Mouse (Mus musculus) layer of hippocampus, adult 2 months (tissue): Measurements from ENCODE around the gene Asic3. TPM values are rescaled to one million over a fixed set of nuclear protein-coding genes. Genes with fewer than 3 reads are reported as not detected.

Experiments used
- DNase-seq, 2 experiments: peaks; one replicate each; pipeline ENCODE4 v3.0.0; 2022; ENCODE audit warnings: low spot score in 2 of 2
- H3K27ac ChIP-seq: fragments of 200-600 bp; 2 replicates; pipeline ENCODE4 v1.8.1; 2022
- H3K4me3 ChIP-seq: fragments of 200-600 bp; 2 replicates; pipeline ENCODE4 v1.8.1; 2022; ENCODE audit warnings: mild to moderate bottlenecking
- CTCF ChIP-seq: fragments of 200-600 bp; conservative IDR thresholded peaks from 2 replicates; pipeline ENCODE4 v1.8.1; 2022; ENCODE audit warnings: antibody characterized with exemption, mild to moderate bottlenecking, moderate library complexity
- total RNA-seq, 2 experiments: library from RNA; stranded (reverse); gene quantifications; 2 replicates each; pipeline ENCODE4 v1.2.3; 2021

Asic3 gene
- total RNA-seq, 2 experiments from 2014 or later: 0.20 to 0.39 TPM

DNA sequence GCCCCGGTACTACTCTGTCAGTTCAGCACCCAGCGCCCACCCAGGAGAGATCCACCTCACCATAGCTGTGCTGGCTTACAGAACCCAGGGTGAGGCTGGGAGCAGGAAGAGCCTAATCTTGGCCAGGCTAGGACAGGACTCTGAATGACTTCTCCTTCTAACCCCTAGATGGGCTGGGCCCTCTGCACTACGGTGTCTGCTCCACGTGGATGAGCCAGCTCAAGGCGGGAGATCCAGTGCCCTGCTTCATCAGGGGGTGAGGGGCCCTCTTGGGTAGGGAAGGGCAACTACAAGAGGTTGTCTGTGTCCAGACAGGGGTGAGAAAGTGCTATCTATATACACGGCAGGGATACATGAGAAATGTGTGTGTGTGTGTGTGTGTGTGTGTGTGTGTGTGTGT lies 31.7 kb upstream of the Asic3 start:
- Histone ChIP-seq H3K27ac (no peak overlapping the region), H3K4me3 (no peak overlapping the region)
- TF ChIP-seq CTCF: no peak
- DNase-seq: no peak

- H3K27ac ChIP-seq: no peak overlapping the region
- TF ChIP-seq CTCF: no peak
- DNase-seq: no peak
- no peak overlapping the region for H3K4me3 ChIP-seq
Observed at GRCm38 (mm10) chr5:24381988-24382387, 31.2 kb upstream of the Asic3 start.

DNA sequence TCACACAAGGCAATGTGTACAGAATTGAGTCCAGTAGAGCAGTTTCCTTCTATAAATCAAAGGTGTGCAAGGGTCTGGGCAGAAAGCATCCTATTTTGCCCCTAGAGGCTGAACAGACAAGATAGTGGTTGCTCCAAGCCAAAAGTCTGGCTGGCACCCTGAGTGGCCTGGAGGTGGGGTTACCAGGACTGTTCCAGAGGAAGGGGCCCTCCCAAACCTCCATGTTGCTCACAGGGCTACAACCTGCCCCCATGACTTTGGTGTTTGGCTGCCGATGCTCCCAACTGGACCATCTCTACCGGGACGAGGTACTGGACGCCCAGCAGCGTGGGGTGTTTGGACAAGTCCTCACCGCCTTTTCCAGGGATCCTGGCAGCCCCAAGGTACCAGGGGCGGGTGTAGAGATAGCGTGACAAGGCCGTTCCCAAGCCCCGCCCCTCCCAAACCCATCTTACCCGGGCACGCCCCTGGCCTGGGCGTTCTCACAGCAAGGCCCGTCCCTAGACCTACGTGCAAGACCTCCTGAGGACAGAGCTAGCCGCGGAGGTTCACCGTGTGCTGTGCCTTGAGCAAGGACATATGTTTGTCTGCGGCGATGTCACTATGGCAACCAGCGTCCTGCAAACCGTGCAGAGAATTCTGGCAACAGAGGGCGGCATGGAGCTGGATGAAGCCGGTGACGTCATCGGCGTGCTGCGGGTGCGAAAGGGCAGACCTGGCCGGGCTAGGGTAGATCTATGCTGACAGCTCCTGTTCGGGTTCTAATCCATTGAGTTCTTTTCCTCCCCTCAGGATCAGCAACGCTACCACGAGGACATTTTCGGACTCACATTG lies 29.9 kb upstream of the Asic3 start:
- TF ChIP-seq CTCF: peak; percentile 75
- Histone ChIP-seq H3K4me3 (peak overlapping the region; percentile 75), H3K27ac (peak overlapping the region; percentile 84)

DNA sequence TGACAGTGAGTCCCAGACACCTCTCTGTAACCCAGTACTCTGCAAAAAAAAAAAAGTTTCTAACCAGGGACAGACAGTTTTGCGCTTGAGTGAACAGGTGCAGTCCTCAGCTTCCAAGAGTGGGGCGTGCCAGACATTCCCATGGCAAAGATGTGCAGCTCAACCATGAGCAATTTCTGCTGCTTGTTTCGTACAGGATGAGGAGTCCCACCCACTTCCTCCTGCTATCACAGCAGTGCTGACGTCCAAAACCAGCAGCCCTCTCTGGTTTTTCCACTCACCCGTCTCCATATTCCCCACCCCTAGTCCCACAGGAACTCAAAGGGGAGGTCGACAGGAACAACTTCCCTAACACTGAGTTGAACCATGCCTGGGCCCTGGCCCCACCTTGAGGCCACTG lies 28.8 kb upstream of the Asic3 start:
- H3K27ac ChIP-seq: peak overlapping the region; percentile 84; the same call in 1 of the 2 replicates
- no peak for TF ChIP-seq CTCF
- H3K4me3 ChIP-seq: peak overlapping the region; percentile 75
- peak in 1 of 2 experiments; percentile 63 for DNase-seq

More for the DNA sequence above, 29.9 kb upstream of the Asic3 start:
- DNase-seq: peak; percentile 88 to 90

- H3K27ac ChIP-seq: peak overlapping the region; percentile 84; the same call in 1 of the 2 replicates
- TF ChIP-seq CTCF: no peak
- DNase-seq: no peak
- H3K4me3 ChIP-seq: no peak overlapping the region
Observed at GRCm38 (mm10) chr5:24385374-24385773, 27.8 kb upstream of the Asic3 start.

DNA sequence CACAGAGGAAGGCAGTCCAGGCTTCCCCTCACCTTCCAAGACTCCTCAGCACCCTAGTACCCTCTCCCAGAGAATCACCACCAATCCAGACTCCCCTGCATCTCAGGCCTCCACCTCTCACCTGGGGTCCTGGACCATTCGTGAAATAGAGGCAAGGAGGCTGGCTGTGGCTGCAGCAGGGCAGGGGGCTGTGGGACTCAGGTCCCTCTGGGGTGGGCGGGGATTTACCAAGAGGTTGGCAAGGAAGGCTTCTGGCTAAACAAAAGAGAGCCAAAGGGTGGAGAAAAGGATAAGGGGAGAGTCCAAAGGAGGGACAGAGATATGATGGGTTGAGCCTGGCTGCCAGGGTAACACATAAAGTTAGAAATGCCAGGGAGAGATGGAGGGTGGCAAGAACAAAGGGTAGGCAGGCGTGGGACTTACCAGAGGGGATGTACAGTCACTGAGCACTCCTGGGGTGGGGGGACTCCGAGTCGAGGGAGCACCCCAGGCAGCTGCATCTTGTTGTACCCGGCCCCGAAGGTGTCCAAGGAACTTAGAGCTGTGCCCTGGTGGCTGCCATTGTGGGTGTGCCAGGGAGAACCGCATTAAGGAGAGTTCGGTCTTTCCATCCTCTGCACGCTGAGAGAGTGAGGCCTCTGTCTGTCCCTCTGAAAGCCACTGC lies 27.2 kb upstream of the Asic3 start:
- Histone ChIP-seq H3K4me3 (no peak overlapping the region), H3K27ac (no peak overlapping the region)
- DNase-seq: no peak
- no peak for TF ChIP-seq CTCF

DNA sequence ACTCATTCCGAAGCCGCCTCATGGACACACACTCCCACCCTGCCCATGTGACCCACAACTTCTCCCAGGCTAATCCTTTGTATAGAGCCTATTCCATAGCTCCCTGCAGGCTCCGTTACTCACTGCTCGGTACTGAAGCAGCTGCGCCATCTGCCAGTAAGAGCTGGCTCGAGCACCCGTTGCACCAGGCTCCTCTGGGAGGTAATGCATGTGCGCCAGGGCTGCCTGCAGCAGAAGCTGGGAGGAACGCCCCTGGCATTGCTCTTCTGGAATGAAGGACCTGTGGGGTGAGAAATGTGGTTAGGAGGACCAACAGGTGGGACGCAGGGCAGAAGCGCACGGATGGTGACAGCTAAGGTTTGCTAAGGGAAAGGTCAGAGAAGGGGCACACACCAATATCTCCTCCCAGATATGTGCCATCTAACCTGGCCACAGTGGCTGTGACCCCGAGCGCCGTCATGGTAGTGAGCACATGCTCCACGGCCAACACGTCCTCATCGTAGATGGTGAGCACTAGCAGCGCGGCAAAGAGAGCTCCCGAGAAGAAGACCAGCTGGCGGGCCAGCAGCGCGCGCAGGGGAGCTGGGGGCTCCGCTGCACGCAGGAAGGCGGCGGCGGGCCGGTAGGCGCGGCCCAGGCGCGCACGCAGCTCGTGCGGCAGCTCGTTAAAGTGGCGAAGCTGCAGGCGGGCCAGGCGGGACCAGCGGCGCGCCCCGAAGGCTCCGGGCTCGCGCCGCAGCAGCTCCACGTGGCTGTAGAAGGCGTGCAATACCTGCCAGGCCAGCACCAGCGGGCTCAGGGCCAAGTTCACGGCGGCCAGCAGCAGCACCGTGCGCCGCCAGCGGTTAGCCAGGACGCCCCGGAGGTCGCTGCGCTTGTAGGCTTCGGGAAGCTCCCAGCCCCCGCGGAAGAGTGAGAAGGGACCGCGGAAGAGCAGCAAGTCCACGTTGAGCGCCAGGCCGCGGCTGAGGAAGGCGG lies 25.6 kb upstream of the Asic3 start:
- peak; percentile 56 to 57 for DNase-seq
- Histone ChIP-seq H3K4me3 (peak overlapping the region; percentile 55), H3K27ac (peak overlapping the region; percentile 4; the same call in 1 of the 2 replicates)
- peak; percentile 54 for TF ChIP-seq CTCF

- H3K27ac ChIP-seq: peak overlapping the region; percentile 4; the same call in 1 of the 2 replicates
- peak overlapping the region; percentile 55 for H3K4me3 ChIP-seq
- no peak for DNase-seq
- no peak for TF ChIP-seq CTCF
Observed at GRCm38 (mm10) chr5:24388246-24388915, 24.8 kb upstream of the Asic3 start.

GRCm38 (mm10) chr5:24389011-24389657 lies 24.1 kb upstream of the Asic3 start:
- no peak overlapping the region for H3K4me3 ChIP-seq
- DNase-seq: no peak
- no peak for TF ChIP-seq CTCF

GRCm38 (mm10) chr5:24389658-24390020 lies 23.6 kb upstream of the Asic3 start:
- no peak overlapping the region for H3K4me3 ChIP-seq
- H3K27ac ChIP-seq: no peak overlapping the region
- no peak for TF ChIP-seq CTCF
- DNase-seq: no peak

More at GRCm38 (mm10) chr5:24389011-24389657, 24.1 kb upstream of the Asic3 start:
- H3K27ac ChIP-seq: no peak overlapping the region

- H3K27ac ChIP-seq: no peak within 1 kb of the TSS
- TF ChIP-seq CTCF: no peak
- no peak for DNase-seq
- no peak within 1 kb of the TSS for H3K4me3 ChIP-seq
Observed at GRCm38 (mm10) chr5:24391864-24392263, 21.3 kb upstream of the Asic3 start, which contains the start of gene Atg9b. Gene Atg9b, minus strand, starts transcription at chr5:24392143.
